Mouse (Mus musculus): Measurements from ENCODE around the gene Eif1. TPM values are rescaled to one million over a fixed set of nuclear protein-coding genes. Genes with fewer than 3 reads are reported as not detected.
"Not testable (repeated sequence)": the region's sequence is repeated elsewhere in the genome, so short reads cannot be mapped to it uniquely, and the experiment has no call there.

The Eif1 gene
- polyA plus RNA-seq, 1 experiment from 2014 or later: 1,748 TPM

DNA sequence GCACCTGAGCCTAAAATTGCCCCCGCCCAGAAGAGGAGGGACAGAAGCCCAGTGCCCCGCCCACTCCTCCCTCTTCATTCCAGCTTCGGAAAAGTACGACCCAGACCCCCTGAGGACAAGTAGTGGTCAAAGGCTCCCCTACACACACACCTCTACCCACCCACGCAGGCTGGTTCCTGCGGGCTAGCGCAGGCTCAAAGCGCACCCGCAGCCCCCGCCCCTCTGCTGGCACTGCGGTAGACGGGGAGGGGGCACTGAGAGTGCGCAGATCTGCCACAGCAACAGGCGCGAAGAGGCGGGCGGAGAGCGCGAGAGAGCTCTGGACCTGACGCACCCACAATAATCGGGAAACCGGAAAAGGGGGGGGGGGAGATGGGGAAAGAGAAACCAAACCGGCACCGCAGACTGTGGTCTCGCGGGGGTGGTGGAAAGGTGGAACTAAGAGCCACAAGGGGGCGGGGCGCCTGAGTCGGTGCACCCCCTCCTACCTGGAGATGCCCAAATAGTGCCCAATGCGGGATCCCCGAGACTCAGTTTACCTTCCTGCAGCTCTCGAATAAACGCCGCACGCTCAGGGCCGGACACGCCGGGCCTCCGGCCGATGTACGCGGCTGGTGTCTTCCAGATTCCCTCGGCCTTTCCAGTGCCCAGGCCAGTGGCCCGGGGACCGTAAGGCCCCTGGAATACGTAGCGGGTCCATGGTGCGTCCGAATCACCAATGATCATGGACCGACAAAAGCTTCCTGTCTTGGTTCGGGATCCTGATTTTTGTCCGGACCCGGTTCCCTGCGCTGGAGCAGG, 35.7 kb downstream of the Eif1 start:
- peaks cover 13% of the 10 kb centered on the region for H3K4me1 ChIP-seq
- peak overlapping the region; percentile 61 for H3K4me3 ChIP-seq (replicated peaks)
- peak; percentile 21 for ATAC-seq (ENCODE audit: insufficient number of reproducible peaks, low FRiP score, low TSS enrichment, low read depth)
- WGBS: under 1% methylated on average over 54 of the region's 54 CpGs
- no peaks in the 10 kb centered on the region for H3K36me3 ChIP-seq
- peak overlapping the region; percentile 98 for H3K4me2 ChIP-seq (replicated peaks)
- H3K27me3 ChIP-seq: peaks cover 60% of the 10 kb centered on the region
- H3K9ac ChIP-seq: peak overlapping the region; percentile 35
- H3K9me3 ChIP-seq (replicated peaks): no peaks in the 10 kb centered on the region
- no peak overlapping the region for H3K27ac ChIP-seq (replicated peaks)

DNA sequence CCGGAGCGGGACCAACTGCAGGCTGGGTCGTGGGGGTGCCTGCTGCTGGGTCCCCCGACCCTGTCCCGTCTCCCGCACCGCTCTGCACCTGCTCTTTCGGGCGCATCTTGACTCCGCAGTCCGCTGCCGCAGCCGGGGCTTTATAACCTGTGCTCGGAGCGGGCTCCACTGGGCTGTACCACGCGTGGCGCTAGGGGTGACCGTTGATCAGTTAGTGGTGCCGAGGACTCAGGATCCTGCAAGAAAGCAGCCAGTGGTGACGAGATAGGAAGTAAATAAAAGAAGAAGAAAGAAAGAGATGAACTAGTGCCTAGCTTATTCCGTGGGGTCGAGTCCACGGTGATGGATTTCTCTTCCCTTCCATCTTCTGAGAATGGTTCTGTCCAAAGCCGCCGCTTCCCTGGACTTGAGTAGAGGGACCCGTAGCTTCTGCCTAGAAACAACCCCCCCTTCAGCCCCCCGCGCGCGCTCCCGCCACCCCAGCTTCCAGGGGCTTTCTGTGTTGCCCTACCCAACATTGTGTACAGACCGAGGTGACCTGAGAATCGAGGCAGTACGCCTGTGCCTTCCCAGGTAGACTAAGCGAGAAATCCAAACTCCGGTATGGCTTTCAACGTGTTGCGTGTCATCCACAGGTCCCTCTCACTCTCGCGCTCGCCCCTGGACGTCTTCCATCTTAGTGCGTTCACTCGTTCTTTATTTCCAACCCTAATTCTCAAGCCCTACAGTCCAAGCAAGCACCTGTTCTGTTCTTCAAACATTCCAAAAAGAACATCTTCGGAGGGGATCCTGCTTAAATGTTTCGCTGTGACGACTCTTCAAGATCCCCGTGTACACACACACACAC, 36.5 kb downstream of the Eif1 start, which contains the start of gene Hap1:
Gene Hap1, minus strand, starts transcription at position 157 of the 847 bp plus-strand sequence.
- Histone ChIP-seq H3K4me1 (peaks cover 13% of the 10 kb centered on the region), H3K9me3 (replicated peaks) (no peaks in the 10 kb centered on the region), H3K36me3 (no peaks in the 10 kb centered on the region), H3K4me3 (replicated peaks) (peak within 1 kb of the TSS; percentile 61), H3K27ac (replicated peaks) (no peak within 1 kb of the TSS), H3K4me2 (replicated peaks) (peak within 1 kb of the TSS; percentile 98), H3K27me3 (peaks cover 63% of the 10 kb centered on the region), H3K9ac (peak within 1 kb of the TSS; percentile 35)
- ATAC-seq (ENCODE audit: insufficient number of reproducible peaks, low FRiP score, low TSS enrichment, low read depth): peak; percentile 31
- WGBS: 1% methylated on average over 49 of the region's 49 CpGs

DNA sequence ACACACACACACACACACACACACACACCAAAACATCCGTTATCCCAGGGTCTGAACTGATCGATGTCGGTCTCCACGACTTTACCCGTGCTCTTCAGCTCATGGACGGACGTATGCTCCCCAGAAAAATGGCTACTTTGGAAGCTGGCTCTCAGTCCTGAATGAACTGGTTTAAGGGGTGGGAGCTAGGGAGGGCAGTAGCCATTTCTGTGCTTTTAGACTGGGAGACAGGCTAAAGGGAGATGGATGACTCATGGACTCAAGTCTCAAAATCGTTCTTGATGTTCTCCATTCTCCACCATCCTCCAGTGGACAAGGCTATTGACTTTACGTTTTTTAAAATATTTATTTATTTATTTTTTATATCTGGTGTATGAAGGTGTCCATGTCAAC, 37.1 kb downstream of the Eif1 start:
- ATAC-seq (ENCODE audit: insufficient number of reproducible peaks, low FRiP score, low TSS enrichment, low read depth): no peak
- peaks cover 13% of the 10 kb centered on the region for H3K4me1 ChIP-seq
- no peaks in the 10 kb centered on the region for H3K36me3 ChIP-seq
- peak overlapping the region; percentile 61 for H3K4me3 ChIP-seq (replicated peaks)
- WGBS: 19% methylated on average over 9 of the region's 9 CpGs
- no peak overlapping the region for H3K27ac ChIP-seq (replicated peaks)
- no peak overlapping the region for H3K9ac ChIP-seq
- H3K9me3 ChIP-seq (replicated peaks): no peaks in the 10 kb centered on the region
- peak overlapping the region; percentile 98 for H3K4me2 ChIP-seq (replicated peaks)
- H3K27me3 ChIP-seq: peaks cover 63% of the 10 kb centered on the region

DNA sequence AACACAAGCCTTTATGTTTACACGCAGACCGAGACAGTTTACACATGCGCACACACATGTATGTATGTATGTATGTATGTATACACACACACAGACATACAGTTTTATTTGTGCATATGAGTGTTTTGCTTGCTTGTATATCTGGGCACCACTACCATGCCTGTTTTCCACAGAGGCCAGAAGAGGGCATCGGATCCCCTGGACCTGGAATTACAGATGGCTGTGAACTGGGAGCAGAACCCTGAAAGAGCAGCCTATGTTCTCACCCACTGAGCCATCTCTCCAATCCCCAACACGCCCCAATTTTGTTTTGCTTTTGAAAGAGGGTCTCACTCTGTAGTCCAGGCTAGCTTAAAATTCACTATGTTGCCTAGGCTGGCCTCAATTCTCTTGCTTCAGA, 37.7 kb downstream of the Eif1 start:
- H3K27ac ChIP-seq (replicated peaks): no peak overlapping the region
- no peak for ATAC-seq (ENCODE audit: insufficient number of reproducible peaks, low FRiP score, low TSS enrichment, low read depth)
- no peaks in the 10 kb centered on the region for H3K36me3 ChIP-seq
- no peak overlapping the region for H3K9ac ChIP-seq
- peaks cover 13% of the 10 kb centered on the region for H3K4me1 ChIP-seq
- H3K4me2 ChIP-seq (replicated peaks): no peak overlapping the region
- no peaks in the 10 kb centered on the region for H3K9me3 ChIP-seq (replicated peaks)
- 49% methylated on average over 5 of the region's 5 CpGs for WGBS
- H3K27me3 ChIP-seq: peaks cover 63% of the 10 kb centered on the region
- H3K4me3 ChIP-seq (replicated peaks): no peak overlapping the region

DNA sequence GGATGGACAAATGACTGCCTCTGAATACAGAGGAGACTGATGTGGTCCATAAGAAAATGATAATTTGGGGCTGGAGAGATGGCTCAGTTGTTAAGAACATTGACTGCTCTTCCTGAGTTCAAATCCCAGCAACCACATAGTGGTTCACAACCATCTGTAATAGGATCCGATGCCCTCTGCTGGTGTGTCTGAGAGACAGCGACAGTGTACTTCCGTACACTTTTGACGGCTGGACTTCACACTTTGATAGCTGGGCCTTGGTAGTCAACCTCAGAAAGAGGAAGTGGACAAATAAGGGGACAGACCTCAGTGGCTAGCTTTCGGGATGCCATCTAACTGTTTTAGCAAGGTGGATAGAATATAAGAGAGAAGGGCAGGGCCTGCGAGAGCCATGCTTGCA, 40.5 kb downstream of the Eif1 start:
- Histone ChIP-seq H3K27me3 (peaks cover 38% of the 10 kb centered on the region), H3K27ac (replicated peaks) (no peak overlapping the region), H3K4me2 (replicated peaks) (no peak overlapping the region), H3K36me3 (no peaks in the 10 kb centered on the region), H3K9ac (no peak overlapping the region), H3K9me3 (replicated peaks) (no peaks in the 10 kb centered on the region), H3K4me3 (replicated peaks) (no peak overlapping the region), H3K4me1 (peaks cover 18% of the 10 kb centered on the region)
- WGBS: 71% methylated on average over 6 of the region's 6 CpGs
- ATAC-seq (ENCODE audit: insufficient number of reproducible peaks, low FRiP score, low TSS enrichment, low read depth): no peak

DNA sequence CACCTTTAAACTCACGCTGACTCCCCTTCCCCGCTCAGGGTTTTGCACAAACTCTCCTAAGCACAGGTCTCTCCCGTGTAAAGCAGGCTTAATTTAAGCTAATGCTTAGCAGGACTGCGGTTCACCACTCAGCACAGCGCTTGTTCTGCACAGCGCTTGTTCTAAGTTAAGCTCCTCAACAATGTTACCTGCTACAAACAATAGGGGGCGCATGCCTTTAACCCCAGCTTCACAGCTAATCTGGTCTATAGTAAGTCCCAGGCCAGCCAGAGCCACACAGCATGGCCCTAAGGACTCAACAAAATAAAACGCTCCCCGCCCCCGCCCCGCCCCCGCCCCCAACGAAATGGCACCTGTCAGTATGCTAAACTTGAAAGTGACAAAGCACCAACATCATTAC, 41.4 kb downstream of the Eif1 start:
- WGBS: no CpG with 5 or more reads among the region's 13 CpGs
- not testable (repeated sequence) for H3K36me3 ChIP-seq; H3K4me1 ChIP-seq; H3K4me2 ChIP-seq (replicated peaks); H3K9me3 ChIP-seq (replicated peaks); H3K4me3 ChIP-seq (replicated peaks); H3K27ac ChIP-seq (replicated peaks); H3K9ac ChIP-seq; ATAC-seq (ENCODE audit: insufficient number of reproducible peaks, low FRiP score, low TSS enrichment, low read depth)
- H3K27me3 ChIP-seq: peaks cover 29% of the 10 kb centered on the region

DNA sequence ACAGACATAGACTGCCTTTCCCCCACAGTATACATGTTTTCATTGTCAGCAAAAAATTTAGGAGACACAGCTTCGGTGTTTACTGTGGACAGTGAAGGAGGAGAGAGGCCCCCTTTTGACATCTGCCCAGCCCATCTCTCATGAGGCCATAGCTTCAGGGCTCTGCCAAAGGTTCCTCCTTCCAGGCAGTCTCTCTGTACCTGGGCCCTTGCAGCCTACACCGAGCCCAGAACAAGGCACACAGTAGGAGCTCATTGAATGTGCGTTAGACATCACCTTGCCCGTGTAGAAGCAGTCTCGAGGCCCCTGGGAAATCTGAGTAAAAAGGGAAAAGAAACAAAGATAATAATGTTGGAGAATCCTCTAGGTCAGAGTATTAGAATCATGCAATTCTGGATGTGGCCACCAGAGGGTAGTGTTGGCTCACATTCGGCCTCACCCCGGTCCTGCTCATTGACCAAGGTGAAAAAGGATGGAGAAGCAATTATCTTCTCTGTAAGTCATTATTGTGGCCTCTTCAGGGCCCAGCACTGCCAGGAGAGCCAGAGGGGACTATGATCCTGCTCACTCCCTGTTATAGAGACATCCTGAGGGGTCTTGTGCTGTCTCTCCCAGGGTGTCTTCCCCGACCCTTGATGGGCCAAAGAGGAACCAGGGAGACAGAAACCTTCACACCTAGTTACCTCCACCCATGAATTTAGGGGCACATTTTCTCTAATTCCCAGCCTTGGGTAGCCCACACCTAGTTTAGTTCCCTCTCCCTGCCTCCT, 42.7 kb downstream of the Eif1 start:
- H3K9me3 ChIP-seq (replicated peaks): no peaks in the 10 kb centered on the region
- H3K27ac ChIP-seq (replicated peaks): no peak overlapping the region
- no peak overlapping the region for H3K4me2 ChIP-seq (replicated peaks)
- H3K36me3 ChIP-seq: no peaks in the 10 kb centered on the region
- peaks cover 16% of the 10 kb centered on the region for H3K27me3 ChIP-seq
- 14% methylated on average over 8 of the region's 8 CpGs for WGBS
- H3K9ac ChIP-seq: no peak overlapping the region
- H3K4me1 ChIP-seq: peaks cover 9% of the 10 kb centered on the region; the same call in 1 of the 2 replicates
- ATAC-seq (ENCODE audit: insufficient number of reproducible peaks, low FRiP score, low TSS enrichment, low read depth): peak; percentile 22; the same call in 1 of the 2 replicates
- H3K4me3 ChIP-seq (replicated peaks): no peak overlapping the region

DNA sequence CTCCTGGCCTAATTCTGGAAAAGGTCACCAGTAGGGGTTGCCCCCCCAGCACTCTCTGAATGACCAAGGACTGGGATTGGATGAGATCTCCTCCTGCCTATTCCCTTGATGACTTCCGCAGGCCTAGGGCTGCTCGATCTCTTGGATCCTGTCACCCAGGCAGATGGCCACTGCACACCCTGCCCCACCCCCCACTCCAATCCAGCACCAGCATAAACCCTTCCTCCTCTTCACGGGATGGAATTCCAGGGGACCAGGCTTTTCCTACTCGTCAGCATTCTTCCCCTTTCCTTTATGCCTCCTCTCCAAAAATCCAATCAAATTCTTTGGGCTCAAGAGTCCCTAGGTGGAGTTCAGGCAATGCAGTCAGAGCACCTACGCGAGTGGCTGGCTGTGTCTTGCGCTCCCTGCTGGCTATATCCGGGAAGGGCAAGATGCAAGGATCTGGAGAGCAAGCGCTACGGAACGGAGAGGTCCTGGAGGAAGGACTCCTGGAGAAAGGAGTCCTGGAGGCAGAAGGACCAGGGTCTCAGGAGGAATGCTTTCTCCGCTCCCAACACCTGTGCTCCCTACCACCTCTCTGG, 43.4 kb downstream of the Eif1 start:
- WGBS: 19% methylated on average over 12 of the region's 12 CpGs
- no peak overlapping the region for H3K27ac ChIP-seq (replicated peaks)
- ATAC-seq (ENCODE audit: insufficient number of reproducible peaks, low FRiP score, low TSS enrichment, low read depth): no peak
- H3K4me1 ChIP-seq: peaks cover 9% of the 10 kb centered on the region; the same call in 1 of the 2 replicates
- no peak overlapping the region for H3K9ac ChIP-seq
- no peak overlapping the region for H3K4me2 ChIP-seq (replicated peaks)
- H3K4me3 ChIP-seq (replicated peaks): no peak overlapping the region
- H3K27me3 ChIP-seq: peaks cover 13% of the 10 kb centered on the region; the same call in 1 of the 2 replicates
- no peaks in the 10 kb centered on the region for H3K36me3 ChIP-seq
- no peaks in the 10 kb centered on the region for H3K9me3 ChIP-seq (replicated peaks)

DNA sequence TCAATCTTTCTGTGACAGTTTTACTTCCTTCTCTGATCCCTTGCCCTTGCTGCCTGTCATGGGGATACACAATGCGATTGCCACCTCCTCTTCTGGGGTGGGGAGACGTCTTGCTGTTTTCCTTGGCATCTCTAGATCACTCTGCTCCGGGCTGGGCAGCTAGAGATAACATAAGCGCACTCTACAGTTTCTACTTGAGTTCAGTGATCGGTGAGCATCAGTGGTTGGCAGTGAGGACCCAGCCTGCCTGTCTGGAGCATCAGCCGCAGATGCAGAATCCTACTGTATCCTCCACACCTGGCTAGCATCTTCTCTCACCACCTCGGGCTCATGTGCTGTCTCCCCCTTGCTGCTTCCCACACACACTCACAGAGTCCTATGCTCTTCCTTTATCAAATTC, 49.5 kb downstream of the Eif1 start:
- H3K4me2 ChIP-seq (replicated peaks): no peak overlapping the region
- no peaks in the 10 kb centered on the region for H3K27me3 ChIP-seq
- no peak overlapping the region for H3K9ac ChIP-seq
- H3K4me3 ChIP-seq (replicated peaks): no peak overlapping the region
- peaks cover 50% of the 10 kb centered on the region for H3K36me3 ChIP-seq
- H3K27ac ChIP-seq (replicated peaks): no peak overlapping the region
- H3K9me3 ChIP-seq (replicated peaks): no peaks in the 10 kb centered on the region
- H3K4me1 ChIP-seq: no peaks in the 10 kb centered on the region
- WGBS: 78% methylated on average over 7 of the region's 7 CpGs
- ATAC-seq (ENCODE audit: insufficient number of reproducible peaks, low FRiP score, low TSS enrichment, low read depth): no peak

DNA sequence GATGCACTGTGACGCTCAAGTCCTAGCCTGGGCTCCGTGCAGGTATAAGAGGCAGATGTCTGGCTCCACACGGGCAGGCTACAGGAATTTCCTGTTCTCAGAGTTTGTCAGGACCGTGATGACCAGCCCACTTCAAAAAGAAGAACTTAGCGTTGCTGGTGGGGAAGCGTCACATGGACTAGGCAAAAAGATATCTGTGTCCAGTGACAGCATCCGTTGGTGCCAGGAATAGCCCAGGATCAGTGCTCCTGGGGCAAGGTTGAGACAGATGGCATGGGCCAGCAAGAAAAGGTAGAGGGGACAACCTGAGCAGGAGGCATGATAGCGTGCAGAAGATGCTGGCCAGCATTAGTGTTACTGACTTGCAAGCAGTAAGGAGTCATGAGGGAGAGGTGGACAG, 50.1 kb downstream of the Eif1 start:
- ATAC-seq (ENCODE audit: insufficient number of reproducible peaks, low FRiP score, low TSS enrichment, low read depth): no peak
- H3K9me3 ChIP-seq (replicated peaks): no peaks in the 10 kb centered on the region
- H3K9ac ChIP-seq: no peak overlapping the region
- no peak overlapping the region for H3K27ac ChIP-seq (replicated peaks)
- 73% methylated on average over 8 of the region's 8 CpGs for WGBS
- H3K4me3 ChIP-seq (replicated peaks): no peak overlapping the region
- peaks cover 53% of the 10 kb centered on the region for H3K36me3 ChIP-seq
- H3K27me3 ChIP-seq: no peaks in the 10 kb centered on the region
- H3K4me2 ChIP-seq (replicated peaks): no peak overlapping the region
- H3K4me1 ChIP-seq: no peaks in the 10 kb centered on the region

Measured in embryonic facial prominence, embryonic 15.5 days (tissue).